Mouse (Mus musculus): Measurements from ENCODE around the gene Tfap2e. TPM values are rescaled to one million over a fixed set of nuclear protein-coding genes. Genes with fewer than 3 reads are reported as not detected.

Tfap2e gene
- polyA plus RNA-seq (2016; fragmentation: Nextera tagmentation; extraction: Ambion mirVana), result not detected in 2 replicates

DNA sequence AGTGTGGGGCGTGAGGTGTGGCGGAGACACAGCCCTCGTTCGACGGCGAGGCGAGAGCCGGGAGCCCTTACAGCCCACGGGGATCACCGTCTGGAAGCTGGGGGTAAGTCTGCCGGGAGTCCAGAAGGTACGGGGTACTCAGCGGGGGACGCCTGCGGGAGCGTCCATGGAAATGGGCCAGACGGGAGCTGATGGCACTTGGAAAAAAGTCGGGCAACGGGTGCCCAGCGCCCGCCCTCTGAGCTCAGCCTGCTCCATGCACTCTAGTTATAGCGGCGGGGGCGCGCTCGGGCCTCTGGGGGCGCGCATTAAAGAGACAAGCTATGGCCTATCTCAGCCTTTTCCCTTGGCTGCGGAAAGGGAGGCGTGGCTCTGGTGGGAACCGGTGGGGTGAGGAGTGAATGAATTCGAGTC lies at the start of gene Tfap2e:
Gene Tfap2e (minus strand): TSS at position 240 of the 414 bp plus-strand sequence.
- Histone ChIP-seq H3K4me1 (replicated peaks) (peaks cover 20% of the 10 kb centered on the region), H3K27me3 (replicated peaks) (peaks cover 90% of the 10 kb centered on the region), H3K36me3 (no peaks in the 10 kb centered on the region), H3K4me3 (peak within 1 kb of the TSS; percentile 45), H3K4me2 (peak within 1 kb of the TSS; percentile 74), H3K9ac (peak within 1 kb of the TSS; percentile 59), H3K27ac (ENCODE audit: poor library complexity, severe bottlenecking) (no peak within 1 kb of the TSS), H3K9me3 (replicated peaks) (no peaks in the 10 kb centered on the region)
- ATAC-seq (ENCODE audit: insufficient number of reproducible peaks, low FRiP score), result peak; percentile 40; the same call in 1 of the 2 replicates
- 1% methylated on average over 32 of the region's 32 CpGs for WGBS

DNA sequence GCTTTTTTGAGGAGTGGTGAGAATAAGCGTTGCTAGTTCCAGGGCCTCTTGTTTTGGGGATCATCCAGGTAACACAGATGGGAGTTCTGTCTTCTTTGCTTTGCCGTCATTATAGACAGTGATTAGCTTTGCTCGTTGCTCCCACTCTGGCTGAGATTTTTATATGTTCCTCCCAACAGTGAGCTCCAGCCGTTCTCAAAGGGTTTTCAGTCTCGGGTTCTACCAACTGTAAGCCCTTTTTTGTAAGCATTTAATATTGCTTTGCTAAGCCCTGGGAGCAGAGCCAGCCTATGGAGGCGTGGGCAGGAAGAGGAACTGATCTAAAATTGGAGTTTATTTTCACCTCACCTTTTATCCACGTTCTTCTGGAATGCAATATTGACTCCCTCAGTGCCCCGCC lies 47.0 kb upstream of the Tfap2e start:
- peaks cover 18% of the 10 kb centered on the region for H3K4me1 ChIP-seq (replicated peaks)
- no peak overlapping the region for H3K4me3 ChIP-seq
- H3K4me2 ChIP-seq, result no peak overlapping the region
- no peak overlapping the region for H3K9ac ChIP-seq
- 80% methylated on average over 8 of the region's 8 CpGs for WGBS
- H3K27me3 ChIP-seq (replicated peaks), result no peaks in the 10 kb centered on the region
- H3K9me3 ChIP-seq (replicated peaks), result no peaks in the 10 kb centered on the region
- no peak for ATAC-seq (ENCODE audit: insufficient number of reproducible peaks, low FRiP score)
- H3K36me3 ChIP-seq, result 0 out of 2 replicates have a peak, but pooled peaks cover 8% of the 10 kb centered on the region
- no peak overlapping the region for H3K27ac ChIP-seq (ENCODE audit: poor library complexity, severe bottlenecking)

DNA sequence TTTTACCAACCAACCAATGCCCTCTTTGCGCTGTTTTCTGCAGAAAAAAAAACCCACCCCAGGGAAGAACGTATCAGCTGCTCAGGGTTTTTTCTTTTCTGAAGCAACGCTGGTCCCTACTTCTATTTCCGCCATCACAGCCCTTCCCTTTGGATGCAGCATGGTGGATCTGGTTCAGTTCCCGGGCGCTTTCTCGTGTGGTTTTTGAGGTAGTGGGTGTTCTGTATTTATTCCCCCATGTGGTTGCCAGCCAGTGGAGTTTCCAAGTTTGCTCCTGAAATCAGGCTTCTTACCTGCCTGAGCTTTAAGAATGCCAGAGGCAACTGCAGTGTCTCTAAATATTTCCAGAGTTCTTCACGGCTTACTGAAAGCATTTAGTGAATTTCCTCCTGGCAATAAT lies 46.5 kb upstream of the Tfap2e start:
- Histone ChIP-seq H3K4me2 (no peak overlapping the region), H3K9ac (no peak overlapping the region), H3K36me3 (0 out of 2 replicates have a peak, but pooled peaks cover 5% of the 10 kb centered on the region), H3K9me3 (replicated peaks) (no peaks in the 10 kb centered on the region), H3K4me3 (no peak overlapping the region), H3K4me1 (replicated peaks) (peaks cover 18% of the 10 kb centered on the region), H3K27ac (ENCODE audit: poor library complexity, severe bottlenecking) (no peak overlapping the region), H3K27me3 (replicated peaks) (no peaks in the 10 kb centered on the region)
- WGBS, result 84% methylated on average over 8 of the region's 8 CpGs
- no peak for ATAC-seq (ENCODE audit: insufficient number of reproducible peaks, low FRiP score)

DNA sequence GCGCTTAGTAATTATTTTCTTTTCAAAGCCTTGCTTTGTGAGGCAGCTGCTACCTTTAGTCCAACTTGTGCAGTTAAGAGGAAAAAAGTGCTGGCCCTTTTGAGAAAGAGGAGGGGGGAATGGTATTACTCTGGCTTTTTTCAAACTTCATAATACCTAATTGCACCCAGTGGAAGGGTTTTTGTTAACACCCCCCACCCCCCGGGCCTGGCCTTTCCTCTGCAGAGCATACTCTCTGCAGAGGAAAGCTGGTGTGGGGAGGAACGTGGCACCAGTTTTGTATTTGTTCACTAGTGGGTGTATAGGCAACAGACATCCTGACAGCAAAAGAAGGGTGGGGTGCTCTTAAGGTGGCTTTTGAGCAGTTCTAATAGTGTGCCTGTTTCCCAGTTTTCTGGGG lies 45.8 kb upstream of the Tfap2e start:
- H3K4me1 ChIP-seq (replicated peaks), result peaks cover 18% of the 10 kb centered on the region
- H3K9me3 ChIP-seq (replicated peaks), result no peaks in the 10 kb centered on the region
- no peak overlapping the region for H3K4me2 ChIP-seq
- no peak overlapping the region for H3K27ac ChIP-seq (ENCODE audit: poor library complexity, severe bottlenecking)
- no peak for ATAC-seq (ENCODE audit: insufficient number of reproducible peaks, low FRiP score)
- 88% methylated on average over 3 of the region's 3 CpGs for WGBS
- no peak overlapping the region for H3K9ac ChIP-seq
- H3K36me3 ChIP-seq, result 0 out of 2 replicates have a peak, but pooled peaks cover 2% of the 10 kb centered on the region
- no peaks in the 10 kb centered on the region for H3K27me3 ChIP-seq (replicated peaks)
- no peak overlapping the region for H3K4me3 ChIP-seq

DNA sequence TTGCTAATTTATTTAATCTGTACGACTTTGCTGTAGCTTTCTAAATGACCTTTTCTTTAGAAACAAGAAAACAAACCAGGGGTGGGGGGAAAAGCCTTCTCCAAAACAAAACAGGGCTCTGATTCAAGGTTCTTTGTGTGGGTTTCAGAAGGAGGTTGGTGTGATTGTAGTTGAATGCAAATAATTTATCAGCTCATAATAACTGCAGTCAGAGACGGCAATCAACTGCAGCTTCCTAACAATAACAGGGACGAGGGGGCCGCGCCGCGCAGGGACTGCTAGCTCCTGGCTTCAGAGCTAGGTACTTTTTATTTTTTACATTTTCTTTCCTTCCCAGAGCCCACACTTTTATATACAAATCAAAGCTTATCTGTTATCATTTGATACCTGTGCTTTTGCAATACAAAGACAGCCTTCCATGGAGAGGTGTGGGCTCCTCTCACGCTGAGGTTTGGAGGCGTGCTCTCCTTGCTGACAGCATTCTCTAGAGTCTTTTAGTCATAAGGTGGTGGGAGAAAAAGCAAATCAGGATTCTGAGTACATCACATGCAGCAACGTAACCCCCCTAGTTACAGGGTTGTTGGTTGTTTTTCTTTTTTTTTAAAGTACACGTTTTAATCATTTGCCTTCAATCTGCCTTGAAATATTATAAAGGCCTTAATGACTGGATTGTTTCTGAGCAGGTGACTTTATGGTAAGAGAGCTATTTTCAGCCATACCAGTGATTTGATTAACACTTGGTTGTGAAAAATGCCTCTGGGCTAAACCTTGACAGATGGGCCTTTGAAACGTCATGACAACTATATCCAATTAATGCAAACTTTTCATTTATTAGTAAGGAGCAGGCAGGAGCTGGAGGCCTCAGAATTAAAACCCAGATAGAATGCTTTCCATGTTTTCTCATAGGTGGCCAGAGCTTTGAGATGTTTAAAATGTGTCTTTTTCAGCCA lies 44.1 kb upstream of the Tfap2e start:
- Histone ChIP-seq H3K9ac (no peak overlapping the region), H3K27ac (ENCODE audit: poor library complexity, severe bottlenecking) (no peak overlapping the region)
- WGBS, result 72% methylated on average over 12 of the region's 12 CpGs

DNA sequence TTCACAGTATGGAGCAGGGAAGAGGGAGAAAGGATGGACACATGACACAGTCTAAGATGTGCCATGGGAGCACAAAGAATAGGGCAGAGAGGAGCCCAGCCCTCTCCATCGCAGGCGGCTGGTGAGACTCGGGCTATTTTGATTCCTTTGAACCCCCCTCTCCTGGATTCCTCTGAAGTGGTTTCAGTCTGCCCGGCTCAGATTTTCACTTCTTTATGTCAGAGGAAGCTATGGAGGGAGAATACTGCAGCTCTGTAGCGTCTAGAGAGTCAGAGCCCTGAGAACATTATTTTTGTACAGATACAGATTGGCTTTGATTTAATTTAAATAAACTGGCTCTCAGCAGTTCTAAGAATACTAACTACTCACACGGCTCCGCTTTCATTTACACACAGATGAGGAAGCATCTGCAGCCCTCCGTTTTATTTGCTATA lies 43.1 kb upstream of the Tfap2e start:
- no peaks in the 10 kb centered on the region for H3K27me3 ChIP-seq (replicated peaks)
- H3K4me3 ChIP-seq, result no peak overlapping the region
- no peaks in the 10 kb centered on the region for H3K9me3 ChIP-seq (replicated peaks)
- ATAC-seq (ENCODE audit: insufficient number of reproducible peaks, low FRiP score), result no peak
- H3K4me1 ChIP-seq (replicated peaks), result peaks cover 18% of the 10 kb centered on the region
- no peaks in the 10 kb centered on the region for H3K36me3 ChIP-seq
- H3K4me2 ChIP-seq, result no peak overlapping the region
- H3K27ac ChIP-seq (ENCODE audit: poor library complexity, severe bottlenecking), result no peak overlapping the region; the same call in 1 of the 2 replicates
- H3K9ac ChIP-seq, result no peak overlapping the region
- 43% methylated on average over 8 of the region's 8 CpGs for WGBS

More for the DNA sequence above, 44.1 kb upstream of the Tfap2e start:
- Histone ChIP-seq H3K27me3 (replicated peaks) (no peaks in the 10 kb centered on the region), H3K36me3 (no peaks in the 10 kb centered on the region), H3K9me3 (replicated peaks) (no peaks in the 10 kb centered on the region), H3K4me3 (no peak overlapping the region), H3K4me2 (no peak overlapping the region), H3K4me1 (replicated peaks) (peaks cover 18% of the 10 kb centered on the region)
- ATAC-seq (ENCODE audit: insufficient number of reproducible peaks, low FRiP score), result no peak

DNA sequence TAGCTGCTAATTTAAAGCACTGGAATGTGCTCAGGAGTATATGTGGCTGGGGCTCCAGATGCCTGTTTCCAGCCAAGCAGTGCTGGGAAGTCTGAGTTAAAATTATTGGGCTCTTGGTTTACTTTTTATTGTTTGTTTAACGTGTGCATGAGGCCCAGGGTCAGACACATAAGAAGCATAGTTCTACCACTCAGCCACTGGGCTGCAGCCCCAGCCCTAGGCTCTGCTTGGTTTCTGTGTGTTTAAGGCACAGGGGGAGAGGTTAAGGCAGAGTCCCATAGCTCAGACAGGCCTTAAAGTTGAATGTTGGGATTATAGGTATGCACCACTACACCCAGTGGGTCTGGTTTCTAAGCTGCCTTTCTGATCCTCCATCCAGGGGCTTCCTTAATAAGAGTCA lies 39.1 kb upstream of the Tfap2e start:
- no peak for ATAC-seq (ENCODE audit: insufficient number of reproducible peaks, low FRiP score)
- no peak overlapping the region for H3K27ac ChIP-seq (ENCODE audit: poor library complexity, severe bottlenecking)
- whole genome bisulfite sequencing, result 71% methylated on average over 1 of the region's 1 CpGs

DNA sequence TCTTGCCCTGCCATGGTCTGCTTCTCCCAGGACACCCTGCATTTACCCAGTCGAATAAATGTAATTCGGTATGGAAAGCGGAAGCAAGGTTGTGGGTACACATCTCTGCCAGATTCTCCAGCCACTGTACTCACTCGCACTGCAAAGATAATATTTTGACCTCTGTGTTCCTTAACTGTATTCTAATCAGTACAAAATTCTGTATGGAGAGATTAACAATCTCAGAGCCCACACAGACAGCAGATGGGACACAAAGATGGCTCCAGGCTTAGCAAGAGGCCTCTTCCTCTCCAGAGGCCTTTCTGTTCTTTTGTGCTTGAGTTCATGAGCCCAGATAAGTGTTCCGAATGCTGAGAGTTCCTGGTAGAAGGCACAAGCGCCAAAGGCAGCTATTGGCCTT lies 37.8 kb upstream of the Tfap2e start:
- Histone ChIP-seq H3K27me3 (replicated peaks) (no peaks in the 10 kb centered on the region), H3K9ac (no peak overlapping the region), H3K4me2 (no peak overlapping the region), H3K4me3 (no peak overlapping the region), H3K36me3 (peaks cover 11% of the 10 kb centered on the region), H3K4me1 (replicated peaks) (peaks cover 3% of the 10 kb centered on the region), H3K9me3 (replicated peaks) (no peaks in the 10 kb centered on the region), H3K27ac (ENCODE audit: poor library complexity, severe bottlenecking) (no peak overlapping the region)
- WGBS, result 85% methylated on average over 6 of the region's 6 CpGs
- ATAC-seq (ENCODE audit: insufficient number of reproducible peaks, low FRiP score), result no peak

More for the DNA sequence above, 39.1 kb upstream of the Tfap2e start:
- Histone ChIP-seq H3K4me2 (no peak overlapping the region), H3K9me3 (replicated peaks) (no peaks in the 10 kb centered on the region), H3K9ac (no peak overlapping the region), H3K27me3 (replicated peaks) (no peaks in the 10 kb centered on the region), H3K4me3 (no peak overlapping the region), H3K4me1 (replicated peaks) (peaks cover 14% of the 10 kb centered on the region), H3K36me3 (peaks cover 5% of the 10 kb centered on the region)

DNA sequence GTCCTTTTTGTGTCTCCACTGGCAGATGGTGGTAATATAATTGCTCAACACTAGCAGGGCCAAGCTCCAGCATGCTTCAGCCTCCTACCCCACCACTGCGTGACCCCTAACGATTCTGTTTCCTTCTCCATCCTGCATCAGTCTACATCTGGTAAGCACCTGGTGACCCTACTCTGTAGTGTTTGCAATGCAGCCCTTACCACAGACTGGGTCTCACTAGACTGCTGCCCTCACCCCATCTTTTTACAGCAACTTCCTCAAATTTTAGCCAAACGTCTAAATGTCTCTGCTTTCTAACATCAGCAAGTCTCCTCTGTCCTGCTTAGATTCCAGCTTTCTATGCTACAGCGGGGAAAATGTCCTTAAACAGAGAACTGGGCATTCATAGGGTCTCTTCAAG lies 34.8 kb upstream of the Tfap2e start:
- 84% methylated on average over 4 of the region's 4 CpGs for WGBS
- H3K4me3 ChIP-seq, result no peak overlapping the region
- no peak for ATAC-seq (ENCODE audit: insufficient number of reproducible peaks, low FRiP score)

DNA sequence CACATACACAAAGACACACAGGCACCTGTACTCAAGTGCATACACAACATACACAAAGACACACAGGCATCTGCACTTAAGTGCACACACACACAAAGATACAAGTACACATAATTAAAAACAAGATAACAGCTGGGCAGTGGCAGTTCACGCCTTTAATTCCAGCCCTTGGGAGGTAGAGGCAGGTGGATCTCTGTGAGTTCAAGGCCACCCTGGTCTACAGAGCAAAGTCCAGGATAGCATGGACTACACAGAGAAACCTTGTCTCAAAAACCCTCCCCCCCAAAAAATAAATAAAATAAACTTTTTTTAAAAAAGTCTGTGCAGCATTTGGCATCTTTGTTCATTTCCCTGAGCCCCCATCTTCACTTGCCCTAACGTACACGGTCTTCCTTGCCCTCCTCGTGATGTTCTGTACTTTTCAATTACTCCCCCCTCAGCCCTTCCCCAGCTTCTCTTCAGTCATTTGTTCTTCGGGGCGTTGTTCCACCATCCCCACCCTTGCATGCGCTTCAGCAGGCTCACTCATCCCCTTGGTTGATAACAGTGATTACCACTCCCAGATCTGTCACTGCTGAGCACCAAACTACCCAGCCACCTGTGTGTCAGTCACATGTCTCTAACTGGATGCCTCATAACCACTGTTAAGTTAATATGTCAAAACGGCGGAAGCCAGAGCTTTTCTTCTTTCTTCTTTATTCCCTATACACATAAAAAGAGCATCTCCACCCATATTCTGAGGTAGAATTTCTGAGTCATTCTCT lies 33.9 kb upstream of the Tfap2e start:
- Histone ChIP-seq H3K4me1 (replicated peaks) (no peaks in the 10 kb centered on the region), H3K36me3 (peaks cover 15% of the 10 kb centered on the region), H3K4me2 (no peak overlapping the region), H3K4me3 (no peak overlapping the region), H3K9ac (no peak overlapping the region), H3K27ac (ENCODE audit: poor library complexity, severe bottlenecking) (no peak overlapping the region), H3K27me3 (replicated peaks) (no peaks in the 10 kb centered on the region), H3K9me3 (replicated peaks) (no peaks in the 10 kb centered on the region)
- no peak for ATAC-seq (ENCODE audit: insufficient number of reproducible peaks, low FRiP score)
- whole genome bisulfite sequencing, result 82% methylated on average over 9 of the region's 9 CpGs

More for the DNA sequence above, 34.8 kb upstream of the Tfap2e start:
- Histone ChIP-seq H3K9me3 (replicated peaks) (no peaks in the 10 kb centered on the region), H3K9ac (no peak overlapping the region), H3K27me3 (replicated peaks) (no peaks in the 10 kb centered on the region), H3K4me1 (replicated peaks) (no peaks in the 10 kb centered on the region), H3K27ac (ENCODE audit: poor library complexity, severe bottlenecking) (no peak overlapping the region), H3K36me3 (peaks cover 15% of the 10 kb centered on the region), H3K4me2 (no peak overlapping the region)

DNA sequence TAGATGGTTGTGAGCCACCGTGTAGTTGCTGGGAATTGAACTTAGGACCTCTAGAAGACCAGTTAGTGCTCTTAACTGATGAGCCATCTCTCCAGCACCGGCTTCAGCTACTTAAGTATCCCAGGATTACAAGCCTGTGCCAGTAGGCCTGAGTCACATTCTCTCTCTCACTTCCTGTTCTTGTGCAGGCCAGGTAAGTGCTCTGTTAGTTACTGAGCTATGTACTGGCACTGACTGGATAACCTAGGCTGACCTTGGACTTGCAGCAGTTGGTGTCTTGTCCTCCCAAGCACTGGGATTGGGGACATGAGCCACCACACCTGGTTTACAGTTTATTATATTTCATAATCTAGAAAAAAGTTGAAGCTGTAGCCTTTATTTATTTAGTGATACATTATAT lies 27.4 kb upstream of the Tfap2e start:
- no peak overlapping the region for H3K4me3 ChIP-seq
- no peak overlapping the region for H3K4me2 ChIP-seq
- peaks cover 28% of the 10 kb centered on the region for H3K36me3 ChIP-seq
- no peak overlapping the region for H3K9ac ChIP-seq
- H3K9me3 ChIP-seq (replicated peaks), result no peaks in the 10 kb centered on the region
- H3K27me3 ChIP-seq (replicated peaks), result no peaks in the 10 kb centered on the region
- WGBS, result 86% methylated on average over 2 of the region's 2 CpGs
- H3K27ac ChIP-seq (ENCODE audit: poor library complexity, severe bottlenecking), result no peak overlapping the region
- no peaks in the 10 kb centered on the region for H3K4me1 ChIP-seq (replicated peaks)
- no peak for ATAC-seq (ENCODE audit: insufficient number of reproducible peaks, low FRiP score)

All from heart, embryonic 12.5 days (tissue).